Mouse (Mus musculus): ENCODE measurements around the gene Rad17.

The Rad17 gene

DNA sequence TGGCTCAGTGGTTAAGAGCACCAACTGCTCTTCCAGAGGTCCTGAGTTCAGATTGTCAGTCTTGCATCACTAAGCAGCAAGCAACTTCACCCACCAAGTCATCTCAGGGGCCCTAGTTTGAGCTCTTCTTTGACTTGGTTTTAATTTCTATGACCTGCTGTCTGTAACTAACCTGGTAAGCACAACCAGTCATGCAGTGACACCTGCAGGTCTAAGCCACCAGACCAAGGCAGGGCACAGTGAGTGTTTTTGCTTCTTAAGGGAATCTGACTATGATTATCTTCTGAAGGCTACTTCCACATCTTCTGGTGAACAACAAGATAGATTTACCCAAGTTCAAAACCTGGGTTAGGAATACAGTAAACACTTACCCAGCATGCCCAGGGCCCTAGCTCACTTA lies 70.9 kb downstream of the Rad17 start:
- in situ Hi-C loops (cut with MboI; ENCODE audit: unreplicated experiment in 2 of 2): no loop called here

DNA sequence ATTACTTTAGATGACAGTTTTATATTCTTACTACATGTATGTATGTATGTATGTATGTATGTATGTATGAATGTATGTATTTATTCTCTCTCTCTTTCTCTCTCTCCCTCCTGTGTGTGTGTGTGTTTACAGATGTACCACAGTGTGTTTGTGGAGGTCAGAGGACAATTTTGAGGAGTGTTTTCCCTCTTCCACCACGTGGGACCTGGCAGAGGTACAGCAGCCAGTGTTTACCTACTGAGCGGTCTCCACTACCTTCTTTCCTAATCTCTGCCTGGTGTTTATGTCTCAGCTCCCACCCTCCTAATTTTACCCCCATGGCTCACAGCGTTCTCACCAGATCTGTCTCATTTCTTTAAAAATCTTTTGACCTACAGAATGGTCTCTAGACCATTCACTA lies 71.6 kb downstream of the Rad17 start:
- in situ Hi-C loops (cut with MboI; ENCODE audit: unreplicated experiment in 2 of 2): no loop called here

DNA sequence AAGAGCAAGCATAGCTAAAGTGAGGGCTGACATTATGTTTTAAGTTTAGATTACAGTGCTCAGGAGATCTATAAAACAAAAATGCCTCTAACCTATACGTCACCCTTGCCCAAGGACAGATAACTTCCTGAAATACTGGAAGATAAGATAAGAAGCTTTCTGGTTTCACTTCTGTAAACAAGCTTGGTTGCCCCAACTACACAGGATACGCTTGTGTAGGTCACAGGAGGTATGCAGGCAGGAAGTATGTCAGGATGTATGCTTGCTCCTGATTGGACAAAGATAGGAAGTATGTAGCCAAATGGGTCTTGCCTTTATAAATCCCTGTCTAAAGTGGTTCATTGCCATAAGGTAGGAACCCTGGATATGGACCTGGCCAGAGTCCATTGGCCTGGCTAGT lies 74.9 kb downstream of the Rad17 start:
- in situ Hi-C loops (cut with MboI; ENCODE audit: unreplicated experiment in 2 of 2): no loop called here

DNA sequence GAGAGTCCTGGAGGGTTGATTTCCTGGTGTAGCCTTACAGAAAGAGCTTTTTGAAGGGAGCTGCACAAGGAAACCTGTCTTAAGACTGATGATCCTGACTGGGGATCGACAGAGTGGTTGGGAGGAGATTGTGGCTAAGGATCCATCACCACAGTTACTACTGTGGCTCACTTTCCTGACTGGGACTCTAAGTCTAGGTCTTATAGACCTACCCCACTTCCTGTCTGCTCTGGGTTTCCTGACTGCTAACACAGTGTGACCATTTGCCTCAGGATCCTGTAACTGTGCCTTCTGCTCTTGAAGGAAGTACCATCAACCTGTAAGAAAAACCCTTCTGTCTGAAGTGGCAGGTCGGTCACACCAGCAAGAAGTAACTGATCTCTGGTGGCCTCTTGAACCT lies 80.1 kb downstream of the Rad17 start:
- in situ Hi-C loops (cut with MboI; ENCODE audit: unreplicated experiment in 2 of 2): no loop called here

DNA sequence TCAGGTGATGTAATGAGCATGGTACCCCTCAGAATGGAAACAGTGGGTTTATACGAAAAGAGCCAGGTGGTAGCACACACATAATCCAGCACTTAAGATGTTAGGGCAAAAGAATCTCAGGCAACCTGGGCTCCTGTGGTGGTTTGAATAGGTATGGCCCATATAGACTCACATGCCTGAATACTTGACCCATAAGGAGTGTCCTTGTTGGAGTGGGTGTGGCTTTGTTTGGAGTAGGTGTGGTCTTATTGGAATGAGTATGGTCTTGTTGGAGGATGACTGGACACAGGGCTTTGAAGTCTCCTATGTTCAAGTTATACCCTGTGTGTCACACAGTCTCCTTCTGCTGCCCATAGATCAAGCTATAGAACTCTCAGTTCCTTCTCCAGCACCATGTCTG lies 82.5 kb downstream of the Rad17 start:
- in situ Hi-C loops (cut with MboI; ENCODE audit: unreplicated experiment in 2 of 2): no loop called here
